Mouse (Mus musculus) hindbrain, embryonic 16.5 days (tissue): ENCODE results near the gene Frmd5. TPM values are rescaled to one million over a fixed set of nuclear protein-coding genes. Genes with fewer than 3 reads are reported as not detected.

Source experiments
- ATAC-seq: fragments of 200-750 bp; cut with Nextera tagmentation; 2 replicates; pipeline ENCODE4 v1.8.0; 2017; ENCODE audit warnings: moderate TSS enrichment, moderate library complexity
- H3K27ac ChIP-seq: fragments of 300-500 bp; sonication (generic); 2 replicates; pipeline ENCODE4 v1.5.1; 2014; ENCODE audit warnings: low read depth, mild to moderate bottlenecking, control low read depth, low read length, moderate library complexity
- H3K27me3 ChIP-seq: fragments of 300-500 bp; sonication (generic); replicated peaks from 2 replicates; pipeline ENCODE4 v1.6.1; 2014; ENCODE audit warnings: low read length; ENCODE audit not compliant: control insufficient read depth, insufficient read depth
- H3K36me3 ChIP-seq: fragments of 300-500 bp; sonication (generic); 2 replicates; pipeline ENCODE4 v1.6.1; 2014; ENCODE audit warnings: mild to moderate bottlenecking, low read length, moderate library complexity, mixed read lengths; ENCODE audit not compliant: control insufficient read depth, insufficient read depth
- H3K4me1 ChIP-seq: fragments of 300-500 bp; sonication (generic); 2 replicates; pipeline ENCODE4 v1.6.1; 2014; ENCODE audit warnings: low read depth, low read length; ENCODE audit not compliant: control insufficient read depth, insufficient read depth
- H3K4me2 ChIP-seq: fragments of 300-500 bp; sonication (generic); 2 replicates; pipeline ENCODE4 v1.6.1; 2014; ENCODE audit warnings: mild to moderate bottlenecking, low read length, control low read depth, moderate library complexity
- H3K4me3 ChIP-seq: fragments of 300-500 bp; sonication (generic); 2 replicates; pipeline ENCODE4 v1.5.1; 2014; ENCODE audit warnings: mild to moderate bottlenecking, low read length, control low read depth, moderate library complexity
- H3K9ac ChIP-seq: fragments of 300-500 bp; sonication (generic); 2 replicates; pipeline ENCODE4 v1.6.1; 2014; ENCODE audit warnings: low read depth, mild to moderate bottlenecking, control low read depth, low read length, moderate library complexity
- H3K9me3 ChIP-seq: fragments of 300-500 bp; sonication (generic); 2 replicates; pipeline ENCODE4 v1.6.1; 2014; ENCODE audit warnings: mild to moderate bottlenecking, low read length, moderate library complexity; ENCODE audit not compliant: control insufficient read depth
- WGBS: fragments of 180-500 bp; shearing (Covaris S2); extraction: QIAGEN DNeasy Blood & Tissue Kit; methylation state at CpG from one replicate; pipeline ENCODE4 v1.1.7; 2014; 5-methylcytosine and 5-hydroxymethylcytosine counted together
- polyA plus RNA-seq: library from polyadenylated mRNA; unstranded; fragments of >200 nt; fragmentation: Nextera tagmentation; extraction: Ambion mirVana; gene quantifications from 2 replicates; pipeline ENCODE4 v1.2.1, GENCODE M21; 2015

Gene Frmd5
- polyA plus RNA-seq, 1 experiment from 2014 or later, result 23.8 TPM

DNA sequence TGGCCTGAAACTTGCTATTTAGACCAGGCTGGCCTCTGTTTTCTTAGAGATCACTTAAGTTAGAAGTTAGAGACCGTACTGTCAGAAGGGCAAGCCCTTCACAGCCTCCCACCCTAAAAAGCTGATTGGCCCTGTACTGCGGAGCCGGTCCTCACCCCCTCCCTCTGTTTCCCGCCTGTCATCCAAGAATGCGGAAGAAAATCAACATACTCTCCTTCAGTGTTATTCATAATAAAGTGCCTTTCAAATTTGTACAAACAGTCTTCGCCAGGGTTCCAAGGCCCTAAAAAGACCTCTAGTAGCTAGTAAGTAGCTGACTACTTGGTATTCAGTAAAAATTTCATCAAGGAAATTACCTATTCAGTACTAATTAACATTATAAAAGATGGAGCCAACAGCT, 164.0 kb downstream of the Frmd5 start:
- no peak for ATAC-seq
- Histone ChIP-seq H3K4me1 (no peaks in the 10 kb centered on the region; the same call in 1 of the 2 replicates), H3K4me2 (no peak overlapping the region), H3K9ac (no peak overlapping the region), H3K9me3 (no peaks in the 10 kb centered on the region), H3K27ac (no peak overlapping the region), H3K4me3 (no peak overlapping the region), H3K36me3 (no peaks in the 10 kb centered on the region), H3K27me3 (no peaks in the 10 kb centered on the region)
- WGBS, result 30% methylated on average over 6 of the region's 6 CpGs

DNA sequence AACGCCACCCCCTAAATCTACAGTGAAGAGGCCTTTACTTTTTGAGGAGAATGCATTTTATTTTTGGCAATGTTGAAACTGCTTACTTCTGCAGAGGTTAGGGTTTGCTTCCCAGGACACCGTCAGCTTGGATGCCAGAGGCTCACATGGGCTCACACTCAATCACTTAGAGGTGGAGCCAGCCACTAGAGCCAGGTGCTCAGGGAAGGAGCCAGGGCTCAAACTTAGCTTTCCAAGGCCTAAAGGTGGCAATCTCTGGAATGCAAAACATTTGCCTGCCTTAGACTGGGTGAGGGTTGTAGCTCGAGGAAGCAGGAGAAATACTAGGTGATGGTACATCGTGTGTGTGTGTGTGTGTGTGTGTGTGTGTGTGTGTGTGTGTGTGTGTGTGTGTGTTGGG, 174.8 kb downstream of the Frmd5 start:
- no peak overlapping the region for H3K27ac ChIP-seq
- no peak for ATAC-seq
- WGBS, result 72% methylated on average over 4 of the region's 4 CpGs
- no peak overlapping the region for H3K9ac ChIP-seq
- H3K4me3 ChIP-seq, result no peak overlapping the region
- H3K36me3 ChIP-seq, result no peaks in the 10 kb centered on the region
- H3K4me2 ChIP-seq, result no peak overlapping the region
- no peaks in the 10 kb centered on the region; the same call in 1 of the 2 replicates for H3K4me1 ChIP-seq
- H3K27me3 ChIP-seq, result no peaks in the 10 kb centered on the region
- H3K9me3 ChIP-seq, result no peaks in the 10 kb centered on the region

- no peak for ATAC-seq
- H3K4me1 ChIP-seq, result no peaks in the 10 kb centered on the region; the same call in 1 of the 2 replicates
- no peak overlapping the region for H3K4me2 ChIP-seq
- H3K27ac ChIP-seq, result no peak overlapping the region
- 66% methylated on average over 5 of the region's 5 CpGs for WGBS
- H3K9ac ChIP-seq, result no peak overlapping the region
- H3K36me3 ChIP-seq, result no peaks in the 10 kb centered on the region
- H3K4me3 ChIP-seq, result no peak overlapping the region
- H3K9me3 ChIP-seq, result no peaks in the 10 kb centered on the region
- H3K27me3 ChIP-seq, result no peaks in the 10 kb centered on the region
Observed at GRCm38 (mm10) chr2:121630286-121630685, 176.6 kb downstream of the Frmd5 start.

DNA sequence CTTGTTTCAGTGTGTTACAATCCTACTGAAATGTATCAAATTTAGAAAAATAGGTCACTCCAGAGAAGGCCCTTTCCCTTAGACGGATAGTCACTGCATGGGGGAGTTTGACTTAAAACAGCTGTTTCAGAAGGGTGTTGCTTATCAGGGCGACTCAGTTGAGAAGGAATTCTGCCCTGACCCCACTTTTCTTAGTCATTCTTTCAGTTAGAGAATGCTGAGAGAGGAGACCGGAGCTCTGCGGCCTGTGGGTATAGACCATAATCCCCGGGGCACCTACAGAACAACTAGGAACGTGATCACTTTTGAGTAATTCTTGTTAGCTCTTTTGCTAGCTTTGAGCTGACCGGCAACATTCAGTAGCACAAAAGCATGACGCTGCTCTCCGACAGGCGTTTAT, 178.6 kb downstream of the Frmd5 start:
- Histone ChIP-seq H3K27ac (no peak overlapping the region), H3K27me3 (no peaks in the 10 kb centered on the region), H3K9me3 (no peaks in the 10 kb centered on the region), H3K4me1 (no peaks in the 10 kb centered on the region; the same call in 1 of the 2 replicates), H3K36me3 (no peaks in the 10 kb centered on the region), H3K4me3 (no peak overlapping the region), H3K4me2 (no peak overlapping the region), H3K9ac (no peak overlapping the region)
- no peak for ATAC-seq
- WGBS, result 79% methylated on average over 10 of the region's 10 CpGs

DNA sequence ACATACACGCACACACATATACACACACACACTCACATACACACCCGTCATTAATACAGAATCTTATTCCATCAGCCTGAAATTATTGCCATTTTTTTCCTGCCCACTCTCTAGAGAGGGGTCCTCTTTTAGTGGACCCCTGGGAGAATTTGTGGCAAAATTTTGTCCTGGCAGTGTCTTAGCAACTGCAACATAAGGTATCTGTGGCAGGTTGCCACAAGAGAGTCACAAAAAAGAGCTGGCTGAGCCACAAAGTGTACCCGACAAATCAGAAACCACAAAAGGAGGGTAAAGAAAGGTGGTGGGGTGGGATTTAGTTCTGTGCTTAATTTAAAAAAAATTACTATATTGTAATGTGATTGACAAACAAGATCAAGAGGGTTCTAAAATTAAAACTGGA, 181.0 kb downstream of the Frmd5 start:
- Histone ChIP-seq H3K4me3 (no peak overlapping the region), H3K4me1 (peaks cover 5% of the 10 kb centered on the region), H3K27me3 (no peaks in the 10 kb centered on the region), H3K4me2 (no peak overlapping the region), H3K27ac (no peak overlapping the region), H3K9me3 (no peaks in the 10 kb centered on the region), H3K36me3 (no peaks in the 10 kb centered on the region), H3K9ac (no peak overlapping the region)
- ATAC-seq, result no peak
- 86% methylated on average over 3 of the region's 3 CpGs for WGBS

GRCm38 (mm10) chr2:121621262-121622163, 185.4 kb downstream of the Frmd5 start:
- Histone ChIP-seq H3K4me2 (no peak overlapping the region), H3K4me1 (peaks cover 8% of the 10 kb centered on the region), H3K9me3 (no peaks in the 10 kb centered on the region), H3K36me3 (no peaks in the 10 kb centered on the region), H3K4me3 (no peak overlapping the region), H3K27me3 (no peaks in the 10 kb centered on the region), H3K27ac (no peak overlapping the region), H3K9ac (no peak overlapping the region)
- 46% methylated on average over 13 of the region's 13 CpGs for WGBS
- peak; percentile 58 for ATAC-seq

GRCm38 (mm10) chr2:121620582-121621261, 186.2 kb downstream of the Frmd5 start:
- H3K27me3 ChIP-seq, result no peaks in the 10 kb centered on the region
- no peaks in the 10 kb centered on the region for H3K9me3 ChIP-seq
- WGBS, result 61% methylated on average over 7 of the region's 7 CpGs
- H3K4me3 ChIP-seq, result no peak overlapping the region
- no peaks in the 10 kb centered on the region for H3K36me3 ChIP-seq
- H3K4me2 ChIP-seq, result no peak overlapping the region
- H3K4me1 ChIP-seq, result peaks cover 8% of the 10 kb centered on the region
- ATAC-seq, result peak; percentile 29; the same call in 1 of the 2 replicates
- H3K9ac ChIP-seq, result no peak overlapping the region
- no peak overlapping the region for H3K27ac ChIP-seq

GRCm38 (mm10) chr2:121615199-121615559, 191.7 kb downstream of the Frmd5 start:
- WGBS, result 88% methylated on average over 7 of the region's 7 CpGs
- Histone ChIP-seq H3K9me3 (no peaks in the 10 kb centered on the region), H3K4me3 (no peak overlapping the region), H3K4me2 (no peak overlapping the region), H3K4me1 (peaks cover 15% of the 10 kb centered on the region), H3K9ac (no peak overlapping the region), H3K36me3 (no peaks in the 10 kb centered on the region), H3K27me3 (no peaks in the 10 kb centered on the region), H3K27ac (no peak overlapping the region)
- ATAC-seq, result no peak

DNA sequence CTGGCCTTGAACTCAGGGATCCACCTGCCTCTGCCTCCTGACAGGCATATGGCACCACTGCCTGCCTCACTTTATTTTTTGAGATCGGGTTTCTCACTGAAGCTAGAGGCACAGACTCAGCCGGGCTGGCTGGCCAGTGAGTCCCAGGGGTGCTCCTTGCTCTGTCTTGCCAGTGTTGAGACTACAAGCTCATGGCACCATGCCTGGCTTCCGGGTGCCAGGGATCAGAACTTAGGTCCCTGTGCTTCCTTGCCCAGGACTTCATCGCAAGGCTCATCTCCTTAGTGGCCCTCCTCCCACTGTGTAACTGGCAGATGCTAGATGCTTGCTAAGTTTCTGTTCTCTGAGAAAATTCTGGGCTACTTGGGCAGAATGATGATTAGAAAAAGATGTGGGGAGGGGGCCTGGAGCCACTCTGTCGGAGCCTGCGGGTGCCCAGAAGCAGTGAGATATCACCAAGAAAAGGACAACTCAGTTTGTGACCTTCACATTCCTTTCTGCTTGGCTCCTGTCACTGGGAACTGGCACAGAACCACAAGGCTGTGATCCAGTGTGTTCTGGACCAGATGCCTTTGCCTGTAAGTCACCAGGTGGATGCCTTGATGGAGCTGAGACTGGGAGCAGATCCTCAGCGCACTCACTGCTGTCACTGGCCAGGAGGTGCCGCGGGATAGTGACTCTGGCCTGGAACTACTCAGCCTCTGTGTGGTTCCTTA, 192.2 kb downstream of the Frmd5 start:
- Histone ChIP-seq H3K36me3 (no peaks in the 10 kb centered on the region), H3K27me3 (no peaks in the 10 kb centered on the region), H3K9ac (no peak overlapping the region), H3K4me2 (no peak overlapping the region), H3K4me3 (no peak overlapping the region), H3K4me1 (peaks cover 20% of the 10 kb centered on the region), H3K27ac (no peak overlapping the region), H3K9me3 (no peaks in the 10 kb centered on the region)
- WGBS, result 86% methylated on average over 9 of the region's 9 CpGs
- ATAC-seq, result no peak
